Mouse (Mus musculus): Measurements from ENCODE around the gene Tmem231.
A peak's percentile ranks its signal among the peaks of the same experiment; 100 is the strongest.
"Not testable (repeated sequence)": the region's sequence is repeated elsewhere in the genome, so short reads cannot be mapped to it uniquely, and the experiment has no call there.

Tmem231 gene

GRCm38 (mm10) chr8:111947954-111948353 lies 14.3 kb upstream of the Tmem231 start:
- DNase-seq (ENCODE audit: low spot score), result no peak

- no peak for DNase-seq (ENCODE audit: low spot score)
Observed at GRCm38 (mm10) chr8:111947144-111947543, 13.5 kb upstream of the Tmem231 start.

- DNase-seq (ENCODE audit: low spot score), result no peak
Observed at GRCm38 (mm10) chr8:111943544-111943943, 9.9 kb upstream of the Tmem231 start.

GRCm38 (mm10) chr8:111941101-111941454 lies 7.4 kb upstream of the Tmem231 start:
- no peak for DNase-seq (ENCODE audit: low spot score)

GRCm38 (mm10) chr8:111940171-111941100 lies 6.8 kb upstream of the Tmem231 start, which contains the start of gene Gabarapl2:
Gene Gabarapl2, plus strand, starts transcription at chr8:111940703.
- DNase-seq (ENCODE audit: low spot score), result peak; percentile 93

- peak; percentile 69 for DNase-seq (ENCODE audit: low spot score)
Observed at GRCm38 (mm10) chr8:111939516-111940142, 5.9 kb upstream of the Tmem231 start.

- DNase-seq (ENCODE audit: low spot score), result not testable (repeated sequence)
Observed at GRCm38 (mm10) chr8:111938076-111938985, 4.7 kb upstream of the Tmem231 start.

- DNase-seq (ENCODE audit: low spot score), result no peak
Observed at GRCm38 (mm10) chr8:111937184-111937583, 3.5 kb upstream of the Tmem231 start.

- no peak for DNase-seq (ENCODE audit: low spot score)
Observed at GRCm38 (mm10) chr8:111934201-111934600, 520 bp upstream of the Tmem231 start.

GRCm38 (mm10) chr8:111932580-111933336 lies 923 bp downstream of the Tmem231 start:
- peak; percentile 23 for DNase-seq (ENCODE audit: low spot score)

GRCm38 (mm10) chr8:111931721-111932120 lies 2.0 kb downstream of the Tmem231 start:
- DNase-seq (ENCODE audit: low spot score), result no peak

- peak; percentile 43 for DNase-seq (ENCODE audit: low spot score)
Observed at GRCm38 (mm10) chr8:111929648-111930344, 3.9 kb downstream of the Tmem231 start.

- DNase-seq (ENCODE audit: low spot score), result no peak
Observed at GRCm38 (mm10) chr8:111924976-111925375, 8.7 kb downstream of the Tmem231 start.

GRCm38 (mm10) chr8:111923383-111923804 lies 10.3 kb downstream of the Tmem231 start:
- DNase-seq (ENCODE audit: low spot score), result peak; percentile 50

- no peak for DNase-seq (ENCODE audit: low spot score)
Observed at GRCm38 (mm10) chr8:111920971-111921370, 12.7 kb downstream of the Tmem231 start.

- no peak for DNase-seq (ENCODE audit: low spot score)
Observed at GRCm38 (mm10) chr8:111919663-111920062, 14.0 kb downstream of the Tmem231 start.

GRCm38 (mm10) chr8:111912860-111913432 lies 20.7 kb downstream of the Tmem231 start:
- DNase-seq (ENCODE audit: low spot score), result no peak

- no peak for DNase-seq (ENCODE audit: low spot score)
Observed at GRCm38 (mm10) chr8:111911572-111911971, 22.1 kb downstream of the Tmem231 start.

GRCm38 (mm10) chr8:111909621-111910450 lies 23.8 kb downstream of the Tmem231 start, which contains the start of gene Chst5:
Gene Chst5, minus strand, starts transcription at chr8:111910447.
- DNase-seq (ENCODE audit: low spot score), result no peak

All from yolk sac, embryonic 10.5 days (tissue).